Mouse (Mus musculus) limb, embryonic 14.5 days (tissue): ENCODE results near the gene Aars2. TPM values are rescaled to one million over a fixed set of nuclear protein-coding genes. Genes with fewer than 3 reads are reported as not detected.

Source experiments
- ATAC-seq: fragments of 200-750 bp; cut with Nextera tagmentation; 2 replicates; pipeline ENCODE4 v1.8.0; 2017; ENCODE audit warnings: low read depth, moderate number of reproducible peaks, moderate TSS enrichment; ENCODE audit not compliant: low FRiP score
- DNase-seq: peaks from one replicate; pipeline ENCODE4 v3.0.0-alpha.2; 2015; ENCODE audit warnings: low spot score
- H3K27ac ChIP-seq: fragments of 300-500 bp; sonication (generic); replicated peaks from 2 replicates; pipeline ENCODE4 v1.5.1; 2014; ENCODE audit warnings: low read depth, mild to moderate bottlenecking, low read length, moderate library complexity, mixed read lengths
- H3K27me3 ChIP-seq: fragments of 300-500 bp; sonication (generic); 2 replicates; pipeline ENCODE4 v1.6.1; 2014; ENCODE audit warnings: low read length, mixed read lengths; ENCODE audit not compliant: control insufficient read depth, insufficient read depth
- H3K36me3 ChIP-seq: fragments of 300-500 bp; sonication (generic); 2 replicates; pipeline ENCODE4 v1.6.1; 2014; ENCODE audit warnings: mild to moderate bottlenecking, low read length, moderate library complexity, mixed read lengths; ENCODE audit not compliant: control insufficient read depth, insufficient read depth
- H3K4me1 ChIP-seq: fragments of 300-500 bp; sonication (generic); 2 replicates; pipeline ENCODE4 v1.6.1; 2014; ENCODE audit warnings: antibody characterized with exemption, low read length, mixed read lengths; ENCODE audit not compliant: control insufficient read depth, insufficient read depth
- H3K4me2 ChIP-seq: fragments of 300-500 bp; sonication (generic); replicated peaks from 2 replicates; pipeline ENCODE4 v1.6.1; 2014; ENCODE audit warnings: low read depth, mild to moderate bottlenecking, low read length, moderate library complexity; ENCODE audit not compliant: severe bottlenecking
- H3K4me3 ChIP-seq: fragments of 300-500 bp; sonication (generic); replicated peaks from 2 replicates; pipeline ENCODE4 v1.5.1; 2014; ENCODE audit warnings: low read length
- H3K9ac ChIP-seq: fragments of 300-500 bp; sonication (generic); 2 replicates; pipeline ENCODE4 v1.6.1; 2014; ENCODE audit warnings: mild to moderate bottlenecking, low read depth, low read length, moderate library complexity; ENCODE audit not compliant: severe bottlenecking
- H3K9me3 ChIP-seq: fragments of 300-500 bp; sonication (generic); 2 replicates; pipeline ENCODE4 v1.6.1; 2016; ENCODE audit warnings: low read length; ENCODE audit not compliant: control insufficient read depth
- POLR2A ChIP-seq: fragments of 200-500 bp; IDR thresholded peaks from 2 replicates; pipeline ENCODE4 v1.8.0; 2012; ENCODE audit warnings: inconsistent platforms, mild to moderate bottlenecking, moderate library complexity, borderline replicate concordance; ENCODE audit not compliant: insufficient read depth, insufficient read length; ENCODE audit errors: extremely low read depth
- WGBS: fragments of 180-500 bp; shearing (Covaris S2); extraction: QIAGEN DNeasy Blood & Tissue Kit; methylation state at CpG from one replicate; pipeline ENCODE4 v1.1.7; 2014; 5-methylcytosine and 5-hydroxymethylcytosine counted together
- polyA plus RNA-seq, 2 experiments: library from polyadenylated mRNA; depleted of rRNA in 1 of 2; stranded (reverse) in 1 of 2; unstranded in 1 of 2; fragments of >200 nt; fragmentation: Nextera tagmentation in 1 of 2; extraction: Ambion mirVana in 1 of 2; gene quantifications; 2 replicates each; pipeline versions ENCODE4 v1.2.1 to v1.2.3; 2012 to 2014

Aars2 gene
- polyA plus RNA-seq, 2 experiments = 13.0 to 20.8 TPM

DNA sequence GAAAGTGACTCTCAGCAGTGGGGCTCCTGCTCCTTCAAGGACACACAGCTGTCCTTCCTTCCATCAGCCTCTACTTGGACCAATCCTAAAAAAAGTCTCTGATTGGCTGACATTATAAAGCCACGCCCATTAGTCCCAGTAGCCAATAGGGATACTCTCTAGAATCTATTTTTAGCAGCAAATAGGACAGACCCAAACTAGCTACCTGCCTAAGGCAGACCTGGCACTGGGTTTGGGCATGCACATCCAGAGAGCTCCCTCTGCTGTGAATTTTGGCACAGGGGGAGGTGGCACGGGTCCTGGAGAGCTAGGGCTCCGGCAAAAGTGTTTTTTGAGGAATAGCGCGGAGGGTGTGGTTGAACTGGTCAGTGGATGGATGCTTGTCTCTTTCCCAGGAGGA, 19.9 kb downstream of the Aars2 start:
- Histone ChIP-seq H3K9me3 (no peaks in the 10 kb centered on the region), H3K9ac (no peak overlapping the region), H3K27ac (no peak overlapping the region), H3K36me3 (no peaks in the 10 kb centered on the region), H3K4me3 (no peak overlapping the region), H3K4me1 (peaks cover 5% of the 10 kb centered on the region; the same call in 1 of the 2 replicates), H3K27me3 (peaks cover 17% of the 10 kb centered on the region), H3K4me2 (no peak overlapping the region)
- ATAC-seq = no peak
- DNase-seq = no peak
- TF ChIP-seq POLR2A = no peak
- WGBS = 20% methylated on average over 5 of the region's 5 CpGs

DNA sequence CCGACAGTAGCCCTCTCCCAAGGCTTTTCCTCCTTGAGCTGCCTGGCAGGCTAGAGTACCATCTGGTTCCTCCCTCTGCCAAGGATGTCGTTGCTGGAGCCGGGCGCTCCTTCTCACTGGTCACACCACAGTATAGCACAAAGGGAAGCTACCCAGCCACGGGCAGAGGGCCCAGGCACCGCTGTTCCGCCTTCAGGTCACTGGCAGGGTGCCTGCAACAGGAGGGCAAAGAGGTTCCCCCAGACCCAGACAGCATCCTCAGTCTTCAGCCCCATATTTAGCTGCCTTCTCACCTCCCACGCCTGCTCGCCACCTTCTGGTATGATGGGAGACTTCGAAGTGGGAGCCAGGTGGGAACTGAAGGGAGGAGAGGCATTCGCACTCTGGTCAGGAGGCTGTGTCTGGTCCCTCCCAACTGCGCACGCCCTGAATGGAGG, 23.7 kb downstream of the Aars2 start:
- Histone ChIP-seq H3K27me3 (peaks cover 24% of the 10 kb centered on the region), H3K9ac (no peak overlapping the region), H3K27ac (no peak overlapping the region), H3K4me1 (no peaks in the 10 kb centered on the region), H3K36me3 (no peaks in the 10 kb centered on the region), H3K4me3 (no peak overlapping the region), H3K9me3 (no peaks in the 10 kb centered on the region), H3K4me2 (no peak overlapping the region)
- 48% methylated on average over 13 of the region's 13 CpGs for WGBS
- ATAC-seq = no peak
- no peak for TF ChIP-seq POLR2A
- no peak for DNase-seq

DNA sequence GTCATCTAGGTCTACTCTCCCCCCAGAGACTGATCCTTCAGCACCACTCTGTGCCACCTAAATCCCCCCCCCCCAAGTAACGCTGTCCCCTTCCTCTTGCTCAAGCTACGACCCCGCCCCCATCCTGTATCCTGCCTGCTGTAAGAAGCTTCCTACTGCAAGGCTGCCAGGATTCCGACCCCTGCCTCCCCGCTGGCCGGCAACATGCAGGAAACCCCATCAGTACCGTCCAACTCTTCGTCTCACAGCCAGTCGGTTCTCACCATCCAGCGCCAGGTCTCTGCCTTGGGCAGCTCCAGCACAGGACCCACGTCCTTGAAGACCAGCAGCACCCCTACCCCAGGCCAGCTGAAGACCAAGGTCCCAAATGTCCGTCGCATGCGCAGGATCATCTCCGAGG, 26.3 kb downstream of the Aars2 start:
- WGBS = 50% methylated on average over 15 of the region's 15 CpGs
- Histone ChIP-seq H3K9me3 (no peaks in the 10 kb centered on the region), H3K36me3 (no peaks in the 10 kb centered on the region), H3K4me2 (no peak overlapping the region), H3K27me3 (peaks cover 31% of the 10 kb centered on the region), H3K4me1 (no peaks in the 10 kb centered on the region), H3K27ac (no peak overlapping the region), H3K4me3 (no peak overlapping the region), H3K9ac (no peak overlapping the region)
- no peak for TF ChIP-seq POLR2A
- DNase-seq = no peak
- no peak for ATAC-seq

DNA sequence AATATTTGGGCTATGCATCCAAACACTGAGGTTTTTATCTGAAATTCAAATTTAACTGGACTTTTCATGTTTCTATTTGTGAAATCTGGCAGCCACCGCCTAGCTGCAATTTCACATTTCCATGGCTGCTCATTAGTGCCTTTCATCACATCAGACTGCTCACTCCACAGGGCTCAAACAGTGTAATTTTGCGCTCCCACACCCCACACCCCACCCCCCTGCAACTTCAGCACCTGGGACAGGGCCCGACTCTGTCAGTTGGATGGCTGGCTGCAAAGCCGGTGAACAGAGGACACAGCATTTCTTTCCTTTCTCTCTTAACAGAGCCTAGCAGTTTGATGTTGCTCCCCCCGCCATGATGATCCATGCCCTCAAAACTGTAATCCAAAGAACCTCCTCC, 29.6 kb downstream of the Aars2 start:
- Histone ChIP-seq H3K36me3 (no peaks in the 10 kb centered on the region), H3K4me3 (no peak overlapping the region), H3K9ac (no peak overlapping the region), H3K9me3 (no peaks in the 10 kb centered on the region), H3K4me2 (no peak overlapping the region), H3K4me1 (no peaks in the 10 kb centered on the region), H3K27me3 (peaks cover 14% of the 10 kb centered on the region), H3K27ac (no peak overlapping the region)
- no peak for TF ChIP-seq POLR2A
- DNase-seq (no peak), ATAC-seq (no peak)
- 11% methylated on average over 5 of the region's 5 CpGs for WGBS

DNA sequence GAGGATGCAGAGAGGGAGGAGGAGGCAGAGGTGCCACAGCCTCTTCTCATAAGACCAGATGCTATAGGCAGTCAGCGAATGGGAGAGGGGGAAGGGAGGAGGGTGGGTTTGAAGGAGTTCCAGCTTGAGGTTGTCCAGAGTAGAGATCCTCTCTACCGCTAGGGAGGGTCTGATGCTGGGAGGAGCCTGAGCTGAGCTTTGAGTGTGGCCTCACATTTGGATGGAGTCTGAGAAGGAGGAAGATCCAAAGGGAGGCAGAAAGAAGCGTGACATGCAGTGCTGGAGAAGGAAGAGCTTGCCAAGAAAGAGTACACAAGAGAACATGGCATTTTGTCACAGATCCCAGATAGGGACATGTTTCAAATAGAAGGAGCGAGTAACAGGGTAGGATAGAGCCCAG, 31.8 kb downstream of the Aars2 start:
- whole genome bisulfite sequencing = 61% methylated on average over 4 of the region's 4 CpGs
- H3K27me3 ChIP-seq = peaks cover 14% of the 10 kb centered on the region

DNA sequence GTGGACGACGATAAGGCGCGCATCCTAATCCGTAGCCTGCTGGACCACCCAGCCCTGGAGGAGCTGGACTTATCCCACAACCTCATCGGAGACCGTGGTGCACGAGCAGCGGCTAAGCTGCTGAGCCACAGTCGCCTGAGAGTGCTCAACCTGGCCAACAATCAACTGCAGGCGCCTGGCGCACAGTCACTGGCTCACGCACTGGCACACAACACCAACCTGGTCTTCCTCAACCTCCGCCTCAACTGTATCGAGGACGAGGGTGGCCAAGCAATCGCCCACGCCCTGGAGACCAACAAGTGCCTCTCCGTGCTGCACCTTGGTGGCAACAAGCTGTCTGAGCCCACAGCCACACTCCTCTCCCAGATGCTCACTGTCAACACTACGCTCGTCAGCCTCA, 33.0 kb downstream of the Aars2 start:
- WGBS = 77% methylated on average over 21 of the region's 21 CpGs
- no peak for TF ChIP-seq POLR2A
- Histone ChIP-seq H3K9me3 (no peaks in the 10 kb centered on the region), H3K27ac (no peak overlapping the region), H3K9ac (no peak overlapping the region), H3K4me2 (no peak overlapping the region), H3K27me3 (peaks cover 27% of the 10 kb centered on the region), H3K36me3 (0 out of 2 replicates have a peak, but pooled peaks cover 3% of the 10 kb centered on the region), H3K4me3 (no peak overlapping the region), H3K4me1 (no peaks in the 10 kb centered on the region)
- ATAC-seq = no peak
- DNase-seq = no peak

More for the DNA sequence above, 31.8 kb downstream of the Aars2 start:
- DNase-seq (no peak), ATAC-seq (no peak)
- no peaks in the 10 kb centered on the region for H3K9me3 ChIP-seq
- H3K4me3 ChIP-seq = no peak overlapping the region
- H3K9ac ChIP-seq = no peak overlapping the region
- TF ChIP-seq POLR2A = no peak
- H3K4me1 ChIP-seq = no peaks in the 10 kb centered on the region
- no peak overlapping the region for H3K4me2 ChIP-seq
- no peak overlapping the region for H3K27ac ChIP-seq
- H3K36me3 ChIP-seq = no peaks in the 10 kb centered on the region
